Mouse (Mus musculus): Measurements from ENCODE around the gene Olfr183.
"Not testable (repeated sequence)": the region's sequence is repeated elsewhere in the genome, so short reads cannot be mapped to it uniquely, and the experiment has no call there.

Gene Olfr183

DNA sequence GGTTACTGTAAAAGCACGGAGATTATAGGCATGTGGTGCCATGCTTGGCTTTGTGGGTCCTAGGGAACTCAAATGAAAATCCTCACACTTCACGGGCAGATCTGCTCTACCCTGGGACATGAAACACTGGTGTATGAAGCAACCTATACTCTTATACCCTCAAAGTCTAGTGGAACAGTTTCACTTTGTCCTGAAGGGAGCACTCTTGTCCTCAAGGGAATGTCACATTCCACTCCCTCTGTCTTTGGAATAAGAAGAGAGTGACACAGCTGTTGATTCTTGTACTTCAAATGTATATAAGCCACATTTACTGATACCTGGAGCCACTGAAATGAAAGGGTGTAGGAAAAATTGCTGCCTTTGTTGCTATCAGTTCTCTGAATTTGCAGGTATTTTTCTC is at the start of gene Olfr183:
TSS of gene Olfr183 (plus strand) at position 301 of the 400 bp plus-strand sequence.
- no peak for DNase-seq (ENCODE audit: low spot score)

DNA sequence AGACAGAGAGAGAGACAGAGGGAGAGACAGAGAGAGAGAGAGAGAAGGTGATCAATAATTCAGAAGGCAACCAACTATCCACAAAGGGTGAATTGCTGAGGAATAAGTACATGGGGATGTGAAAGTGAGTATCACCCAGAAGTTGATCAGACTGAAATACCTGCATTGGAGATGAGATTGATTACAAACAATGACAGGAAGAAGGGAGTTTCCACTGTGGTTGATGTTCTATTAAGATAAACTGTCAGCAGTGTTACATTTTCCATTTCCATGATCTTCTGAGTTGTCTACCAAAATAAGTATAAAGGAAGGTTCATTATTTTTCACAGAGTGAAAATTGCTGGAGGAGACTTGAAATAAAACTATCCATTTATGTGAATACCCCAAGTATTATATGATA is 12.0 kb downstream of the Olfr183 start:
- DNase-seq (ENCODE audit: low spot score) = no peak

DNA sequence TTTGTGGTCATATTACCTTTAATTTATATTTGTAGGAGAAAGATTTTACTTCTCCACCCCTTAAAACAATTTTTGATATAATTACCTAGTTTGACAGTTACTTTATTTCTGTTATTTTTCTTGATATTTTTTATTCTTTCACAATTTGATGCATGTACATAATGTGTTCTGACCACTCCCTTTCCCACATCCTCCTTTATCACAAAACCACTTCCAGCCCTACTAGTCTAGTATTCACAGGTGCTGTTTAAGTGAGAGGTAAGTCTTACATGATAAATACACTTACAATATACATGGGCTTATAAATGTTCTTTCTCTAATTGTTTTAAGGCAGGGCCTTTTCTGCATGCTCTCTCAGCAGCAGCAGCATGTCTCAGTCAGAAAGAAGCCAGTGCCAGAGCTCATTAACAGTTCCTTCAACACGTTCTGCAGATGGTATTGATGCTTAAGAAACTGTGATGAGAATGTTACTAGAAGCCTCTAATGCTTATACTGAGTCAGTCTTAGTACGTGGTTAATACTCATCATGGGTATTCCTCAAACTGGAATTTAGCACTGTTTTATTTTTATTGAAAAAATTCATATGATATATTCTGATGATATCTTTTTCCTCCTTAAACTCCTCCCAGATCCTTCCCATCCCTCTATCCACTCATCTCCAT is 18.3 kb downstream of the Olfr183 start:
- DNase-seq (ENCODE audit: low spot score) = no peak

DNA sequence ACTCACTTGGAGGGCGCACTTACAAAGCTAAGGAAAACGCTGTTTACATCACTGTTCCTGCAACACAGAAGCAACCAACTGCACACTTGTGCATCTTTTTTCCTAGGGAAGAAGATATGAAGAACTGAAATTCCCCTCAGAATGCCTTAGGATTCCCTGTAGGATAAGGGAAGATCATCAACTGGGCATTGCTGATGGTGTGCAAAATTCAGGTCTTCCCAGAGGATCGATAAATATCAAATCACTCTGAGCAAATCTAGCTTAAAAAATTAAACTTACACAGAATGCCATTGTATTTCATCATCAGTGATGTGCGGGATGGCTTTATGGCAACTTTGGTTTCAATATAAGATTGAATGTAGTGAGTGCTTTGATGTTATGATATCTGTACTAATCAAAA is 35.0 kb downstream of the Olfr183 start, which contains the start of gene Olfr186:
TSS of gene Olfr186 (minus strand) at position 101 of the 400 bp plus-strand sequence.
- no peak for DNase-seq (ENCODE audit: low spot score)

DNA sequence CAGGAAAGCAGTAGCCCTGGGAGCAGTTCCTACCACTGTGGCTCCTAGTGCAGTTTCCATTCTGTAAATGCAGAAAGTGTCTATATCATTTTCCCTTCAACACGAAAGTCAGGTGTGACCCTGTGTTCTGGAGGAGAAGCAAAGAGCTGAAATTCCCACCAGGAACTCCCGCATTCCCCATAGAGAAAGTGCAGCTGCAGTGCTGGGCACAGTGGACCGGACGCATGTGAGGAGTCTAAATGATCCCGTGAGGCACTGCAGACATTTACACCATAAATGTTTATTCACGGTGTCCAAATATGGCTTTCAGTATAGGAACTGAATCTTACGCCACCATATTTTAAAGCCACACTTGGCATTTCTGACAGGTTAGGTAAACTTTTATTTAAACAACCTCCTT is 44.6 kb downstream of the Olfr183 start, which contains the start of gene Olfr187:
TSS of gene Olfr187 (minus strand) at position 58 of the 400 bp plus-strand sequence.
- DNase-seq (ENCODE audit: low spot score) = no peak

DNA sequence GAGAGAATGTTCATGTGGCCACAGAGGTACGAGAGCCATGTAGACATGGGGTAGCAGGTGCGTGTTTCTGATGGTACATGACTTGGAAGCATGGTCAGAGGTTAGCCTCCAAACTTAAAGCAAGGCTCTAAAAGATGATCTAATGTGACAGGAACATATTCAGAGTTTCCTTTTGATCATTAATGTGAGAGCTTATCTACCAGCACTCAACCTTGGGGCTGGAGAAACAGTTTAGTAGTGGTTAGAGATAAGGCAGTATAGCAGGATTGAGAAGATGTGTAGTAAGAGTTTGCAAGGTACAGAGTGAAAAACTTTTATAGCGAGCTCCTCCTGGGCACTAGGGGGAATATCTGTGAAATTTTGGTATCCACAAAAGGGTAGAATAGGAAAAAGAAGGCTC is 50.7 kb downstream of the Olfr183 start:
- no peak for DNase-seq (ENCODE audit: low spot score)

DNA sequence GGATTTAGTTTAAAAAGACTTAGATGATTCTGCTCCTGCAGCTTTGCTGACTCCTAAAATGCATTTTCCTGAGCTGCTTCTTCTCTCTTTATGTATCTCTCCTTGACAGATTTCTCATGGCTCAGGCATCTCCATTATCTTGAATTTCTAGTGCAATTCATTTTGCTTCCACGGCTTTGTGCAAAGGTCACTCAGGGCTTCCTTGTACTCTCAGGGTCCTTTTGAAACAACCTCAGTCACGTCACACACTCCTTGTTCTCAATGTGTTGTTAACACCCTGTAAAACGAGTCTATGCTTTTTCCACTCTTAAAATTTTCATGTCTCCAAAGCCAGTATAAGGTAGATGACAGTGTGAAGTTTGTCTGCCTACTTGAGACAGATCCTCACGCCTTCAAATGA is 52.4 kb downstream of the Olfr183 start:
- DNase-seq (ENCODE audit: low spot score) = no peak

DNA sequence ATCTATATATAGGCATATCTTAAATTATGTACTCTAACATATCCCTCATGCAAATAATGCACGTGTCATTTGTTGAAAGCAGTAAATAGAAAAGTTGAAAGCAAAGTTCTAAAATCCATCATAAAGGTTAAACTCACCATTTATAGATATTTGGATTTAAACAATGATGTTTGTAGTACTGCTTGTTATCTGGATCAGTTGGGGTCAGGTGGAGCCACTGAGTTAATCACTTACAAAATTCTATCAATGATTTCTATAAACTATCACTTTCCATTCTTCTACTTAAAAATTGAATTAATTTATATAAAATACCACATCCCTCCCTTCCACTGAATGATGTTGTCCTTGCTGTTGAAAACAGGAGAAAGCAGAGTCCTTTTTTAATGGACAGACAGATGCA is 53.7 kb downstream of the Olfr183 start:
- DNase-seq (ENCODE audit: low spot score) = no peak

DNA sequence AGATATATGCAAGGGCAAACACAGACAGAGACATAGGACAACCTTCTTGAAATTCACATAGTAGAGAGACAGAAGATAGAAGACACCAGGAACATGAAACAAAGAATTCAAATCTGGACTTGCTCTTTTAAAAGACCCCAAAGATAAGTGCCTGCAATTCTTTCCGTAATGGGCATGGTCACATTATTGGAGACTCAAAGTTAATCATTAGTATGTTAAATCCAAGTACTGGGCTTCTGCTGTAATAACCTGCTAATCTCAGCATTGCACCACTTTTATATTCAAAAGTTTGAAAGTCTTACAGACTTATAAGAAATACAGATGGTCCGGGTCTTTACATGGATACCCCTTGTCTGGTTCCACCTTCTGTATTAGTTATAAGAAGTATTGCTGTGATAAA is 54.1 kb downstream of the Olfr183 start:
- not testable (repeated sequence) for DNase-seq (ENCODE audit: low spot score)
